Mouse (Mus musculus) right cerebral cortex, postnatal 14 days (tissue): ENCODE measurements around the gene Trim25.
"Not testable (repeated sequence)": the region's sequence is repeated elsewhere in the genome, so short reads cannot be mapped to it uniquely, and the experiment has no call there.

Experiments
- DNase-seq: peaks from one replicate; pipeline ENCODE4 v3.0.0; 2022

Gene Trim25

DNA sequence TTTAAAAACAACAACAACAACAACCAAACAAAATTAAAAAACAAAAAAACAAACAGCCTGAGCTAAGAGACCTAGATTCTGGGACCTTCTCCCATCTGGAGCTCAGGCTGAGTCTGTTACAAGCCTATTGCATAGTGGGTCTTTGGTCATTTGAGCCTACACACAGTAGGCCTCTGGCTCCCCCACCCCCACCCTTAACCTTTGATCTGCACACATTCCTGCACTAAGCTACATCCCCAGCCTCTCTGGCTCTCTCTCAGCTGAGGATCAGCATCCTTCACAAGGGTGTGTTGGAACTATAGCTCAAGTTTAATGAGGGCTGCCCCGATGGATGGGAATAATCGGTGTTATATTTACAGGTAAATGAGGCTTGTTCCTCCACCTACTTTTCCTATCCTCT, 3.6 kb upstream of the Trim25 start:
- no peak for DNase-seq

DNA sequence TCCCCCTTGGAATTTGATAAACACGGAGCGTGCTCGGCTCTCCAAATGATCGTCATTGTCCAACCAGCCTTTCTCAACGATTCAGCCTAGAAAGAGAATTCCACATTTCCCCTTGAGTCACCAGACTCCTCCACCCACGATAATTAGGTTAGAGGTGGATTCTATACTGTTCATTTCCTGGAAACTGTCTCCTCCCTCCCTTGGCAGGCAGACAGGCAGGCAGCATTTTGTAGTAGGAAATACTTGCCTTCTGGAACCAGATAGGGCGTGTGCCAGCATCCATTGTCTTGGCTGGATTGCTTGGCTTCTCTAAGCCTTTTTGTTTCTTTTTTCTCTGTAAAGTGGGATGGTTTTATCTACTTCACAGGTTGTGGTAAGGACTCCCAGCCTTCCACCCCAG, 2.7 kb upstream of the Trim25 start:
- DNase-seq = no peak

DNA sequence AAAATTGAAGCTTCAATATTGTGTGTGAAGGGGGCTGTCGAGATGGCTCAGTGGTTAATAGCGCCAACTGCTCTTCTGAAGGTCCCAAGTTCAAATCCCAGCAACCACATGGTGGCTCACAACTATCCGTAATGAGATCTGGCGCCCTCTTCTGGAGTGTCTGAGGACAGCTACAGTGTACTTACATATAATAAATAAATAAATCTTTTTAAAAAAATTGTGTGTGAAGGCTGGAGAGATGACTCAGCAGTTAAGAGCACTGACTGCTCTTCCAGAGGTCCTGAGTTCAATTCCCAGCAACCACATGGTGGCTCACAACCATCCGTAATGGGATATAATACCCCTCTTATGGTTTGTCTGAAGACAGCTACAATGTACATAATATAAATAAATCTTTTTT, 1.8 kb upstream of the Trim25 start:
- DNase-seq = not testable (repeated sequence)

DNA sequence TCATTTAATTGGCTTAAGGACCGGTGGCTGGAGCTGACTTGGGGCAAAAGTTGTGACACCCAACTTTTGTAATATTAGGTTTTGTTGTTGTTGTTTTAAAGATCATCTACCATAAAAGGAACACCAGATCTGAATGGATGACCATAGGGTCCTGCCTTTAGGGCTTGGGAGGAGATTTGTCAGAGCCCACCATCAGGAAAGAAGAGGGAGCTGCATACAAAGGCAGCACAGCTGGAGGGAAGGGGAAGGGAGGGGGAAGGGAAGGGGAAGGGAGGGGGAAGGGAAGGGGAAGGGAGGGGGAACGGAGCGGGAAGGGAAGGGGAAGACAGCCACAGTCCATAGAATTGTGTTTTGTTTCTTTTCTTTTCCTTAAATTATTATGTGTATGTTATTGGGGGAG, 770 bp upstream of the Trim25 start:
- no peak for DNase-seq

DNA sequence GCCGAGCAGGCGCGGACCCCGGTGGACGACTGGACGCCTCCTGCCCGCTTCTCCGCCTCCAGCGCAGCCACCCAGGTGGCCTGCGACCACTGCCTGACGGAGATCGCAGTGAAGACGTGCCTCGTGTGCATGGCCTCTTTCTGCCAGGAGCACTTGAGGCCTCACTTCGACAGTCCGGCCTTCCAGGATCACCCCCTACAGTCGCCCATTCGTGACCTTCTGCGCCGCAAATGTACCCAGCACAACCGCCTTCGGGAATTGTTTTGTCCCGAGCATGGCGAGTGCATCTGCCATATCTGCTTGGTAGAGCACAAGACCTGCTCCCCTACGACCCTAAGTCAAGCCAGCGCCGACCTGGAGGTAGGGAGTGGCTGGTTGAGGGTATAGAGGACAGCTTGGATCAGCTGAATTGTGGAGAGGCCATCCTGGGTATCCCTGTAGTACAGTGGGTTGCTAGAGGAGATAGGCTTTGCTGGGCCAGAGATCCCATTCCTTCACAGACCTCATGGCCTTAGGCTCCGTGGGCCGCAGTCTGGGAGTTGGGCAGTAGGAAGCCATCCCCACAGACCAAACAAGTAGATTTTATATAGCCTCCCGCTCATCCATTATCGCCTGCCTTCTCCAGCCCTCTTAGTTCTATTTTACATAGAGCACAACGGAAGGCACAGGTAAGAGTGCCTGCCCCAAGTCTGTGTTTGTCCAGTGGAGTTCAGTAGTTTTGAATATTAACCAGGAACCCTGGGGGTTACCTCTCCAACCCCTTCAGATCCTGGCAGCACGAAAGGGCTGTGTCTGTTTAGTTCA, 749 bp downstream of the Trim25 start:
- no peak for DNase-seq

DNA sequence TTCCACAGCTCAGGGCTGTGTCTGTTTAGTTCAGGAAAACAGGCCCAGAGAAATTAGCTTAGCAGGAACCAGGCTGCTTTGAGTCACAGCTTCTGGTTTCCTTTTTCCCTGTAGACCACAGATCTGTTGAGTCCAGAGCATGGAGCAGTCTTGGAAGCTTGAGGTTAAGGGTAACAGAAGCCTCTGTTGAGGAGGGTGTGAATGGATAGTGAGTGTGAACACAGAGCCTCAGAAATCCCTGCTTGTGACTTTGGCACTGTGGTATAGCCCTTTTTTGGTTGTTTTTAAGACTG, 1.3 kb downstream of the Trim25 start:
- DNase-seq = no peak

DNA sequence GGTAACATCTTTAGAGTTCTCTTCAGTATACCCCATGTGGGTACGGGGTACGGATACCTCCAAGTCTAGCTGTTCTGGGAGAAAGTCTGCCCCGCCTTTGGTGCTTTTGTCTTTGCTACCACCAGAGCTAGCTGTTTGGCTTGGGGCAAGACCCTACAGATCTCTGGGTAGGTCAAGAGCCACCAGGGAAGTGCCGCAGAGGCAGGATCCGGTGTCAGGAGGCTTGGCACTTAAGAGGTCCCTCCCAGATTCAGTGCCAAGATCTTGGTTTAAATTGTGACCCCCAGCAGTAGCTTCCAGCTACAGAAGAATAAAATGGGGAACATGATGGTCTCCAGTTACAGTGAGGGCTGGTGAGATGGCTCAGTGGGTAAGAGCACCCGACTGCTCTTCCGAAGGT, 2.4 kb downstream of the Trim25 start:
- no peak for DNase-seq

DNA sequence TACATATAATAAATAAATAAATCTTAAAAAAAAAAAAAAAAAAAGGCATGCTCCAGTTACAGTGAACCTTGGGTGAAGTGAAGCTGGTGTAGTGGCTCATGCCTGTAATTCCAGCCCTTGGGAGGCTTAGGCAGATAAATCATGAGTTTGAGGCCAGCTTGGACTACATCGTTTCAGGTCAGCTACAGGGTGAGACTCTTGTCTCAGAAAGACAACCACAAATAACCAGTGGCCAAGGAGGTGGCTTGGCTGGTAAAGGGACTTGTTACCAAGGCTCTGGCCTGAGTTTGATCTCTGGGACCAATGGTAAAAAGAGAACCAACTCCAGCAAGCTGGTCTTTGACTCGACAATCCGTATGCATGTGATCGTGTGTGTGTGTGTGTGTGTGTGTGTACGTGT, 2.9 kb downstream of the Trim25 start:
- no peak for DNase-seq

DNA sequence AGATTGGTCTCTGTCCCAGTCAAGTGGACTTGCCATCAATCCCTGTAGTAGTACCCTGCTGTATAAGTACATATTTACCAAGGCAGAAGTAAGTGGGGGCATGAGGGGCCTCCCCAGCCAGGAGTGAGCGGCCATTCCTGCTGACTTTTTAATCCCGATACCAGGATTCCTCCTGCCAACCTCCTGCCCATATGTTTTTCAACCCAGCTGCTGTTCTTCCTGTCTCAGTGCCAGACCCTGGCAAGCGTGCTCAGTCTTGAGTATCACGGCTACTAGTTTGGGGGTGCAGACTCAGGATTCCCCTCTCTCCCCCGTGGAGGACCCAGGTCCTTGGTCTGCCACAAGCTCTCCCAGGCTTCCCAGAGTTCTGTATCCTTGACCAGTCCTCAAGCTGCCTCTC, 3.4 kb downstream of the Trim25 start:
- no peak for DNase-seq

DNA sequence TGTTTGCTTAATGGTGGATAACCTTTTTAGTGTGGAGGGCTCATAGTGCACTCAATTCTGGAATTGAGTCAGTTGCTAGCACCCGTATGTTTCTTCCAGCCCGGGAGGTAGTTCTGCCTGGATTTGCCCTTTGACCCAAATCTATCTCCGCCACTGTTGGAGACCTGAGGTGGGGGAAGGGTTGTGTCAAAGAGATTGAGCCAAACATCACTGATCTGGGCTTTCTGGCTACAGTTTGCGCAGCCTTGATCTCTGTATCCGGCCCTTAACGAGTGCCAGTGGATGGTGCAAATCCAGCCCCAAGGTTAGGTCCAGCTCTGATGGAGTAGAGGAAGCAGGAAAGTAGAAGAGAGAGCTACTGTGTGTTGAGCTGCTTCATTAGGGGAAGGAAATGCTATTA, 3.9 kb downstream of the Trim25 start:
- no peak for DNase-seq

DNA sequence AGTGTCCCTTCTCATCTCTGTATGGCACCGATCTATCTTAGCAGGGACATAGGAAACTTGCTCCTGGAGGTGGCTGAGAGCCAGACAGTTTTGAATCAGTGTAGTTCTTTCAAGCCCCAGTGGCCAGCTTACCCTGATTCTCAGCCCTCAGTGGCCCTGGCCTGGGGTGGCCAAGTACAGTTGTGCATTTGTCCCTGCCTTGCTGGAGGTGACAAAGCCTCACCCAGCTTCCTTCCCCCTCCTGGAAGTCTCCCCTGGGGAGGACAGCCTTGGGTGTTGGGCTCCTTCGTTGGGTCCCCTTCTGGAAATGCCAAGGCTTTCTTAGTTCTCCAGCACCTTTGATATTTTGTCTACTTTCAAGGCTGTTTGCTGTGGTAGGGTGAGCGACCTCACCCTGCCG, 4.5 kb downstream of the Trim25 start:
- no peak for DNase-seq

DNA sequence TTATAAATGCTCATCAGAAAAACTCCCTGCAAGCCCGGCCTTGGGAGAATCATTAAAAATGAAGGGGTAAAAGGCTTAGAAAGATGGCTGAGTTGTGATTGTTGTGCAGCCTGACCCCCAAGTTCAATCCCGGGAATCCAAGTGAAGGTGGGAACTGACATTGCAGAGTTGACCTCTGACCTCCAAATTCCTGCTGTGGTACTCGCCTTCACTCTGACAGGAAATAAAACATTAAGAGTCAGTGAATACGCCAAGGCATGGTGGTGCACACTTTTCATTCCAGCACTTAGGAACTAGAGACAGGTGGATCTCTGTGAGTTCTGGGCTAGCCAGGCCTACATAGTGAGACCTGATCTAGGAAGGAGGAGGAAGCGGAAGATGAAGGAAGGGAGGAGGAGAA, 6.3 kb downstream of the Trim25 start:
- no peak for DNase-seq

DNA sequence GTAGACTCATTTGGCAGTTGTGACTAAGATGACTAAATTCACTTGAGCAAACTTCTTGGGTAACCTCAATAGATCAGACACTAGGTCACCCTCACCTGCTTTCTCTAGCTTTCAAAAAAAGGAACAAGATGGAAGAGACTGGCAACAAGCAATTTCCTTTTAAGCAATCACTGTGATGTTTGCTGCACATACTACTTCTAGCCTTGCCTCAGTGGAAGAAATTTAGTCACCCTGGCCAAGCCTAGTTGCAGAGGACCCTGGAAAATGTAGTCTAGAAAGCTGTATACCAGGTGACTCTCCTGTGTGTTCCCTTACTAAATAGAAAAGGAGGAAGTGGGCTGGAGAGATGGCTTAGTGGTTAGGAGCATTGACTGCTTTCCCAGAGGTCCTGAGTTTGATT, 7.2 kb downstream of the Trim25 start:
- no peak for DNase-seq

DNA sequence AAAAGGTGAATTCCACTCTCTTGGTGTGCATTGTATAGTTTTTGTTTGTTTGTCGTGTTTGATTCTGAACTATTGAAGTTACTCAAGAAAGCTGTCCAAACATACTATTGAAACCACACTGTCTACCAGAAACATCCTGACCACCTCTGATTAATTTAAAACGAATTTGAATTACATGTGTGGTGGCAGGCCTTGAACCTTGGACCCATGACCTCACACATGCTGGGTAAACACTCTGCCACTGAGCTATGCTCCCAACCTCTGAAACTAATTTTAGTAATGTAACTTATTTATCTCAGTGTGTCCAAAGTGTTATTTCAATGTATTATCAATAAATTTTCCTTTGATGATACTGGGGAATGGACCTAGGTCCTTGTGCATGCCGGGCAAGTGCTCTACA, 8.4 kb downstream of the Trim25 start:
- DNase-seq = no peak

DNA sequence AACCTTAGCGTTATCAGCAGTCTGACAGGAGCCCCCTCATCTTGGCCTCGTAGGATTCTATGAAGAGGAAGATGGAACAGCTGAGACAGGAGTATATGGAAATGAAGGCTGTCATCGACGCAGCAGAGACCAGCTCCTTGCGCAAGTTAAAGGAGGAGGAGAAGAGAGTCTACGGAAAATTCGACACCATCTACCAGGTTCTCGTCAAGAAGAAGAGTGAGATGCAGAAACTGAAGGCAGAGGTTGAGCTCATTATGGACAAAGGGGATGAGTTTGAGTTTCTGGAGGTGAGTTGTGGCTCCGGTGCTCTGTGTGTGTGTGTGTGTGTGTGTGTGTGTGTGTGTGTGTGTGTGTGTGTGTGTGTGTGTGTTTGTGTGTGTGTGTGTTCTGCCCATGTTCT, 9.9 kb downstream of the Trim25 start:
- no peak for DNase-seq

DNA sequence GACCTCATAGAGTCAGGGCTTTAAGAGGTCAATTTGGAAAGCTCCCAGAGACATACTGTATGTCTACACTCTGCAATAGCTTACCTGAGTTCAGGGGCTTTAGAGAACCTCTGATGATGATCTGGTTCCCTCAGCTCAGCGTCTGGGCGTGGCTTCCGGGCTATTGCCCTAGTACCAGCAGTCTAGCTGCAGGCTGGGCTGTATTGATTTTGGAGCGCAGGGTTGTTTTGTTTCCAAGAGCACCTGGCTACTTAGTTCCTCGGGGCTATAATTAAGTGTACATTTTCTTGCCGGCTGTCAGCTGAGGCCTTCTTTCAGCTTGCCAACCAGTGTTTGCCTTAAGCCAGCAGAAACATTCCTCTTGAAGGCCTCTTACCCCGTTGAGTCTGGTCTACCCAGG, 10.3 kb downstream of the Trim25 start:
- no peak for DNase-seq

DNA sequence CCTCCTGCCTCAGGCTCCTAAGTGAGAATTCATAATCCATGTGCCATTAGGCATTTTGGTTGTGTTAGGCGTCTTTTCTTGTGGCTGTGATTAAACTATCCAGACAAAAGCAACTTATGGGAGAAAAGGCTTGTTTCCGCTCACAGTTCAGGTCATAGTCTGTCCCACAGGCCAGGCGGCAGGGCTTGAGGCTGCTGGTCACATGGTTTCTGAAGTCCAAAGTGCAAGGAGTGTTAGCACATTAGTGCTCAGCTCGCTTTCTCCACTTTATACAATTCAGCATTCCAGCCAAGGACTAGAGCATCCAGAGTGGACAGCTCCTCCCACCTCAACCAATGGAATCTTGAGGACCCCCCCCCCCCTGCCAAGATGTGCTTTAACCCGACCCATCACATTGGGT, 13.1 kb downstream of the Trim25 start:
- DNase-seq = no peak

DNA sequence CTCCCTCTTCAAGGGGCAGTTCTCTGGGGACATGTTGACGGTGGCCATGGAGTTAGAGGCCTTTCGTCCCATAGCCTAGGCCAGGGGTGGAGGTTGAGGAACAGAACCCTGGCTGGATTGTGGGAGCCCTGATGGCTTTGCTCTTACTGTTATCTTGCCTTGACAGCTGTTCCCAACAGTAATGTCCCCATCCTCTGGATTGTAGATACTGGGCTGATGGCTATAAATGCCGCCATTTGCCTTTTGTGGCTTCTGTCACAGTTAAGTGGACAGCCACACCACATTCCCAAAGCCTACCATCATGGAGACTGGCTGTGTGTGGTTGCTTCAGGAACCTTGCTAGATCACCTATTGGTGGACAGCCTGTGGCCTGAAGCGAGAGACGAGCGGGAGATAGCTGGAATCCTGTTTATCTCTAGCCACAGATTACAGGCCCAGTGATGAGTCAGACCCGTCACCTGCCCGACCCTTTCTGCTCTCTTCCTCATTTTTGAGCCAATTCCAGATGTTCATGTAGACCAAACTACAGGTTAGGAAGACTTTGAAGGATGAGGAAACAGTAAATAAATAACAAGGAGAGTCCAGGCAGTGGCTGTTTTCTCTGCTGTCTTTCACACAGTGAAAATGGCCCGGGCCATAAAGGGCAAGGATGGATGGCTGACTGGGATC, 18.5 kb downstream of the Trim25 start:
- DNase-seq = no peak

DNA sequence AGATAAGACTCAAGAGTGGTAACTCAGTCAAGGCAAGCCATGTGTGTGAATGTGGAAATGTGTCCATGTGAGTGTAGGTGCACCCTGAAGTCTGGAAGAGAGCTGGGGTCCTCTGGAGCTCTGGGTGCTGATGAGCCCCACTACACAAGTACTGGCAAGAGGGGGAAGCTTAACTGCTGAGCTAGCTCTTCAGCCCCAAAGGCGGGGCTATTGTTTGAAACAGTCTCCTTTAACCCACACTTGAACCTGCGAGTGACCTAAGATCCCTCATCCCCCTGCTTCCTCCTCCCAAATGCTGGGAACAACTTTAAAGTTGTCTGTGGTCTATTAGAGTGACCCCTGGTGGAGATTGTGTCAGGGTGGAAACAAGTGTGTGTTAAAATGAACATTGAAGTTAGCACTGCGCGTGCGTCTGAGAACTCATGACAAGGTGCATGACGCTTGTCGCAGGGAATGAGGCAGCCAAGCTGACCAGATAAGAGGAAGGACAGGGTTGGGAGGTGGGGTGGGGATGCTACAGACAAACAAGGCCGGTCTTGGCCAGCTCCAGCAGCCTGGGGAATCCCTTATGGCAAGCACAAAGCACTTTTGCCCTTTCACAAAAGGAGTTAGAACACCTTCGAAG, 21.6 kb downstream of the Trim25 start:
- no peak for DNase-seq

DNA sequence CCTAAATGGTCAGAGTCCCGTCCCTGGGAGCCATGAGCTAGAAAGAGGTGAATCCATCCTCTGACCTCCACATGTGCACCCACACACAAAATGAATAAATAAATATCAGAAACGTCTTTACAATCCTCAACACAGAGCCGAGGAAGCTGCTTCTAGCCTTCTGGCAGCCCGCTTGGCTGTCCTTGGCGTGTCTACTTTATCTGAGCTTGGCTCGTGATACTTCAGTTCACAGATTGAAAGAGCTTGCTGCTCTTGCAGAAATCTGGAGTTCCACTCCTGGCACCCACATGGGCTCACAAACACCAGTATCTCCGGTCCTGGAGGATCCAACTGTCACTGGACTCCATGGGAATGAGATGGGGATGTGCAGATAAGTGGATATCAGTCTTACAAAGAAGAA, 22.5 kb downstream of the Trim25 start:
- no peak for DNase-seq

DNA sequence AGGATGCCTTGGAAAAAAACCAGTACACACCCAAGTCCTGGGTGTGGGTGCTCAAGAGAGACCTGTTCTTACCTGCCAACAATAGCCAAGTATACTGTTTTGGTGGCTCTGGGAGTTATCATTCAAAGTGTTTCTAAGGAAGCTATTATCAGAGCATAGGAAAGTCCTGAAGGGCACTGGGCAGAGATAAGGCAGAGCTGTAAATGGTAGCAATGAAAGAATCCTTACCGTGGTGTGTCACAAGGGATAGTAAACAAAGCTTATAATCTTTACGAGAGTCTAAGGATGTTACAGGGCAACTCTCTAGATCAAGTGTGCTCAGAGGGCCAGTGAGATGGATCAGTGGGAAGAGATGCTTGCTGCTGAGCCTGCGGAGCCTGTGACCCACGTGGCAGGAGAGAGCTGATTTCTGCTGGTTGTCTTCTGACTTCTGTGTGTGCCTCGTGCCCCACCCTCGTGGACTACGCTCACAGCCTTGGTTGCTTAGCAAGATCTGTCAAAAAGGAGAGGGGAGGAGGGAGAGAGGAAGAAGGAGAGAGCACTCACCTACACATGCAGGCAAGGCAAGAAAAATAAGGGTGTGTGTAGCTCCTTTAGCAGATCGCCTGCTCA, 23.1 kb downstream of the Trim25 start:
- no peak for DNase-seq

DNA sequence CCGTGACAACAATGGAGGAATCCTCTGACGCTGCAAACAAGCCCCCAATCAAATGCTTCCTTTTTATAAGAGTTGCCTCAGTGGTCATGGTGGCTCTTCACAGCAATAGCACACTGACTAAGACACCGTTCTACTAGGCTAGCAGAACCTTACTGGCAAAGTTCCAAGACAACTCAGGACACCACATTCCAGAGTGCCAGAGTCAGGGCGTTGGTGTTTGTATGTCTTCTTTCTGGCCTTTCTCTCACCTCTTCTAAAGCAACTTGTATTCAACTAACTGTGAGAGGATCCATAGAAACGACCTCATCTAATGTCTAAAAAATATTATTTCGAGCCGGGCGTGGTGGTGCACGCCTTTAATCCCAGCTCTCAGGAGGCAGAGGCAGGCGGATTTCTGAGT, 24.3 kb downstream of the Trim25 start:
- no peak for DNase-seq

DNA sequence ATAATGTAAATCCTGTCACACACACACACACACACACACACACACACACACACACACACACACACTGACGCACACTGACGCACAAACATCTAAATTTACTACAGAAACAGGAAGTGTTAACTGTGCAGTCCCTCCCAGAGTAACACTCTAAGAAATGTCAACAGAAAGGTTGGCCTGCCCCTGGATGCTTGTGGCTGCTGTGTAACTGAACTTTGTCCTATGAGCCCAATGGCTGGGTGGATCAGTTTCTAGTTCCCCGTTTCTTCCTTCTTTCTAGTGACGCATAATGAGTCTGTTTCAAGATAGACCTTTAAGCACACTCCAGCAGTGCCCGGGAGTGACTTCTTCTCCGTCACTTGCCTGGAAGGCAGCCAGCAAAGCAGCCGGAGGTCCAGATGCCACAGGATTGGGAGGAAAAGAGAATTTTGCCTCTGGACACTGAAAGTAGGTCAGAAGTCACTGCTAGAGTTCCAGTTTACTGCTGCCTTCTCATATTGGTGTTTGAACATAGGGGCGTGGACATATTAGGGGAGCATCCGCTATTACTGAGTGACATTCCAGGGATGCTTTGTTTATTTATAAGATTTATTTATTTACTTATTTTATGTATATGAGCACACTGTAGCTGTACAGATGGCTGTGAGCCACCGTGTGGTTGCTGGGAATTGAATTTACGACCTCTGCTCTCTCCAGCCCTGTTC, 25.2 kb downstream of the Trim25 start:
- peak; percentile 39 for DNase-seq

DNA sequence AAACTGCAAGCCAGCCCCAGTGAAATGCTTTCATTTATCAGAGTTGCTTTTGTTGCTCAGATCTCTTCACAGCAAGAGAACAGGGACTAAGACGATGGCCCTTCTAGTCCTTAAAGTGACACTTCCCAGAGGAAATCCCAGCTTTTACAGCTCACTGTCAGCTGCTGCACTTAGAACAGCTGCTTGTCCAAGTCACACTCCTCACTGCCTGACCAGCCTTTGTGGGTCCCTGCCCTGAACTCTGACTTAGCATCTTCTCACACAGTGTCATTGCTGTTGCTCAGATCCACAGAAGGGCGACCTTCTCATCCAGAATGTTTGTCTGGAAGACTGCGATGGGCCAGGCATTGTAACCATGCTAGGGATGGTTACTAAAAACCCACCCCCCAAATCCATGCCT, 26.4 kb downstream of the Trim25 start:
- DNase-seq = no peak
